Mouse (Mus musculus) effector memory CD4-positive, alpha-beta T cell, adult 7 months (primary cell): ENCODE results near the gene Ace3. TPM values are rescaled to one million over a fixed set of nuclear protein-coding genes. Genes with fewer than 3 reads are reported as not detected.

Source experiments
- polyA plus RNA-seq: library from polyadenylated mRNA; unstranded; fragments of 100-300 nt; shearing (Covaris generic); gene quantifications from one replicate; pipeline ENCODE4 v1.2.1, GENCODE M21; 2017

Gene Ace3
- not detected for polyA plus RNA-seq

GRCm38 (mm10) chr11:105994375-105994774, at the start of gene Ace3:
Gene Ace3, plus strand, starts transcription at chr11:105994675.

GRCm38 (mm10) chr11:105952911-105953386, 41.5 kb upstream of the Ace3 start, which contains the start of gene Cyb561:
Gene Cyb561, minus strand, starts transcription at chr11:105953336.

GRCm38 (mm10) chr11:105967741-105968574, 26.5 kb upstream of the Ace3 start, which contains the start of gene Ace:
Gene Ace, plus strand, starts transcription at chr11:105967945.

GRCm38 (mm10) chr11:106007821-106008220, 13.3 kb downstream of the Ace3 start, which contains the start of gene Kcnh6:
Gene Kcnh6, plus strand, starts transcription at chr11:106008124.

GRCm38 (mm10) chr11:106036548-106037417, 42.3 kb downstream of the Ace3 start, which contains the start of gene Dcaf7:
Gene Dcaf7, plus strand, starts transcription at chr11:106036872.

Other genes with a start within 250 kb of the Ace3 start
- 2.3 TPM for gene Cyb561, start 41.3 kb upstream of the Ace3 start, polyA plus RNA-seq
- not detected for gene Ace, start 26.7 kb upstream of the Ace3 start, polyA plus RNA-seq
- gene Kcnh6, start 13.4 kb downstream of the Ace3 start, polyA plus RNA-seq, result not detected
- gene Dcaf7, start 42.2 kb downstream of the Ace3 start, polyA plus RNA-seq, result 77.0 TPM
- 4.9 TPM for gene Taco1, start 71.4 kb downstream of the Ace3 start, polyA plus RNA-seq
- gene Map3k3, start 89.9 kb downstream of the Ace3 start, polyA plus RNA-seq, result 98.7 TPM
- not detected for gene Gm10840, start 166.2 kb downstream of the Ace3 start, polyA plus RNA-seq
- 1,126 TPM for gene Limd2, start 166.2 kb downstream of the Ace3 start, polyA plus RNA-seq
- gene Strada, start 207.5 kb downstream of the Ace3 start, polyA plus RNA-seq, result 29.8 TPM
- gene Ccdc47, start 221.7 kb downstream of the Ace3 start, polyA plus RNA-seq, result 51.3 TPM
- 119 TPM for gene Ddx42, start 222.3 kb downstream of the Ace3 start, polyA plus RNA-seq